Mouse (Mus musculus): Measurements from ENCODE around the gene Phf6.

DNA sequence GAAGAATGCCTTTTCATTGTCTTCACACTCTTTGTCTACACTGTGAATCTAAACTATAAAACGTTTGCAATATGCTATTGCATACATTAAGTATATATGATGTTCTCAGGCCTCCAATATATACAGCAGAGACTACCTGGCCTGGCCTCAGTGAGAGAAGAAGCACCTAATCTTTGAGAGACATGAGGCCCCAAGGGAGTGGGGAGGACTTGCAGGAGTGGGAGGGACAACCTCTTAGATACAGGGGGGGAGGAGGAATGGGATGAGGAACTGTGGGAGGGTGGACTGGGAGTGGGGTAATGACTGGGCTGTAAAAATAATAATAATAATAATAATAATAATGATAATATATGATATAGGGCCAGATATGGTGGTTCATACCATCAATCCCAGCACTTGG is 66.5 kb downstream of the Phf6 start:
- TF ChIP-seq UBTF (IDR thresholded peaks at IDR 0.05; ENCODE audit: low read depth, low read length) (no peak), ELF1 (IDR thresholded peaks at IDR 0.05; ENCODE audit: low read depth, low read length) (no peak), MYC (IDR thresholded peaks at IDR 0.05; ENCODE audit: low read depth, low read length) (no peak), ZNF384 (IDR thresholded peaks at IDR 0.05; ENCODE audit: low read depth, low read length) (no peak), ZC3H11A (IDR thresholded peaks at IDR 0.05; ENCODE audit: low read depth, low read length) (no peak), POLR2A (IDR thresholded peaks at IDR 0.05; ENCODE audit: low read depth, low read length) (no peak), ZKSCAN1 (IDR thresholded peaks at IDR 0.05; ENCODE audit: borderline replicate concordance, low read depth, low read length) (no peak), CTCF (conservative IDR thresholded peaks at IDR 0.05 in 1 of 2, IDR thresholded peaks at IDR 0.05 in 1 of 2; ENCODE audit: low read depth in 2 of 2, low read length in 2 of 2) (no peak), RAD21 (IDR thresholded peaks at IDR 0.05; ENCODE audit: low read depth, low read length) (no peak), EP300 (IDR thresholded peaks at IDR 0.05; ENCODE audit: low read length) (no peak), GABPA (IDR thresholded peaks at IDR 0.05; ENCODE audit: insufficient replicate concordance, low read depth, low read length) (no peak)
